Mouse (Mus musculus) embryonic facial prominence, embryonic 11.5 days (tissue): Measurements from ENCODE around the gene Olfr986. TPM values are rescaled to one million over a fixed set of nuclear protein-coding genes. Genes with fewer than 3 reads are reported as not detected.

Source experiments
- polyA plus RNA-seq: library from polyadenylated mRNA; unstranded; fragments of >200 nt; fragmentation: Nextera tagmentation; extraction: Ambion mirVana; gene quantifications from 2 replicates; pipeline ENCODE4 v1.2.1, GENCODE M21; 2014

Gene Olfr986
- polyA plus RNA-seq, 1 experiment from 2014 or later: not detected

Other genes starting within 250 kb of the Olfr986 start
- not detected in 2 replicates for gene Olfr974, start 243.4 kb upstream of the Olfr986 start, polyA plus RNA-seq
- gene Olfr975, start 228.9 kb upstream of the Olfr986 start, polyA plus RNA-seq: not detected in 2 replicates
- gene Olfr976, start 219.8 kb upstream of the Olfr986 start, polyA plus RNA-seq: not detected in 2 replicates
- gene Olfr978, start 188.8 kb upstream of the Olfr986 start, polyA plus RNA-seq: not detected in 2 replicates
- not detected in 2 replicates for gene Olfr979, start 177.5 kb upstream of the Olfr986 start, polyA plus RNA-seq
- not detected in 2 replicates for gene Olfr980, start 171.3 kb upstream of the Olfr986 start, polyA plus RNA-seq
- not detected in 2 replicates for gene Olfr981, start 159.5 kb upstream of the Olfr986 start, polyA plus RNA-seq
- not detected in 2 replicates for gene Olfr982, start 107.1 kb upstream of the Olfr986 start, polyA plus RNA-seq
- gene Olfr983, start 87.3 kb upstream of the Olfr986 start, polyA plus RNA-seq: not detected in 2 replicates
- not detected in 2 replicates for gene Olfr984, start 66.7 kb upstream of the Olfr986 start, polyA plus RNA-seq
- not detected in 2 replicates for gene Olfr985, start 50.7 kb upstream of the Olfr986 start, polyA plus RNA-seq
- not detected in 2 replicates for gene Tmem225, start 32.8 kb upstream of the Olfr986 start, polyA plus RNA-seq
- 7.9 TPM in 2 replicates for gene Zfp202, start 11.4 kb downstream of the Olfr986 start, polyA plus RNA-seq
- gene Scn3b, start 88.3 kb downstream of the Olfr986 start, polyA plus RNA-seq: 4.1 and 6.7 TPM in 2 replicates